Mouse (Mus musculus) CH12.LX (cell line): Measurements from ENCODE around the gene Psmg3. TPM values are rescaled to one million over a fixed set of nuclear protein-coding genes. Genes with fewer than 3 reads are reported as not detected.

Experiments used
- DNase-seq: peaks from one replicate; pipeline ENCODE4 v3.0.0-alpha.2; 2013; ENCODE audit errors: extremely low read depth
- H3K27ac ChIP-seq: 2 replicates; pipeline ENCODE4 v1.5.1; 2012; ENCODE audit warnings: low read depth, mild to moderate bottlenecking, control low read depth, moderate library complexity; ENCODE audit not compliant: insufficient read depth
- H3K27me3 ChIP-seq: replicated peaks from 2 replicates; pipeline ENCODE3; 2012; ENCODE audit warnings: inconsistent platforms
- H3K36me3 ChIP-seq, 2 experiments: replicated peaks in 1 of 2; 2 replicates each; pipeline versions ENCODE3 to v1.6.1; 2012; ENCODE audit warnings: inconsistent platforms in 1 of 2, low read length in 1 of 2, mild to moderate bottlenecking in 1 of 2, mixed read lengths in 1 of 2, moderate library complexity in 1 of 2; ENCODE audit not compliant: control insufficient read depth in 1 of 2, insufficient read depth in 1 of 2
- H3K4me1 ChIP-seq, 2 experiments: 2 replicates each; pipeline ENCODE4 v1.6.1; 2012; ENCODE audit warnings: inconsistent platforms in 1 of 2, moderate library complexity in 1 of 2; ENCODE audit not compliant: insufficient read depth in 2 of 2, control insufficient read depth in 1 of 2
- H3K4me2 ChIP-seq: 2 replicates; pipeline ENCODE4 v1.6.1; 2012; ENCODE audit warnings: low read depth, mild to moderate bottlenecking, control low read depth; ENCODE audit not compliant: poor library complexity, insufficient read depth, severe bottlenecking
- H3K4me3 ChIP-seq, 3 experiments: fragments of 150-350 bp in 1 of 3; sonication (generic) in 1 of 3; replicated peaks in 1 of 3; 2 replicates each; pipeline versions ENCODE3 to v1.5.1; 2011 to 2012; ENCODE audit warnings: low read depth in 2 of 3, low read length in 2 of 3, mild to moderate bottlenecking in 2 of 3, moderate library complexity in 2 of 3, control low read depth in 1 of 3, improper control_type of control experiment in 1 of 3, inconsistent platforms in 1 of 3, mixed read lengths in 1 of 3; ENCODE audit not compliant: poor library complexity in 1 of 3
- H3K79me2 ChIP-seq: replicated peaks from 2 replicates; pipeline ENCODE4 v1.6.1; 2012; ENCODE audit warnings: mild to moderate bottlenecking, moderate library complexity; ENCODE audit not compliant: control insufficient read depth, poor library complexity, insufficient read depth, severe bottlenecking; ENCODE audit errors: extremely low read depth
- H3K9ac ChIP-seq: 2 replicates; pipeline ENCODE4 v1.6.1; 2012; ENCODE audit warnings: low read depth, mild to moderate bottlenecking, control low read depth, moderate library complexity; ENCODE audit not compliant: insufficient read depth
- H3K9me3 ChIP-seq: replicated peaks from 2 replicates; pipeline ENCODE3; 2012; ENCODE audit warnings: low read length, inconsistent platforms, mixed read lengths
- BHLHE40 ChIP-seq: IDR thresholded peaks from 2 replicates; pipeline ENCODE4 v1.6.1; 2011; ENCODE audit warnings: mild to moderate bottlenecking, low read depth, low read length, improper control_type of control experiment
- CHD2 ChIP-seq: IDR thresholded peaks from 2 replicates; pipeline ENCODE4 v1.6.1; 2011; ENCODE audit warnings: low read length, improper control_type of control experiment
- CTCF ChIP-seq, 2 experiments: IDR thresholded peaks in 1 of 2; conservative IDR thresholded peaks in 1 of 2; 2 replicates each; pipeline ENCODE4 v1.5.1; 2011 to 2012; ENCODE audit warnings: low read depth in 2 of 2, low read length in 2 of 2, improper control_type of control experiment in 1 of 2, inconsistent platforms in 1 of 2, mild to moderate bottlenecking in 1 of 2, moderate library complexity in 1 of 2
- EP300 ChIP-seq: IDR thresholded peaks from 2 replicates; pipeline ENCODE4 v1.6.1; 2011; ENCODE audit warnings: low read length, improper control_type of control experiment
- ETS1 ChIP-seq: conservative IDR thresholded peaks from 2 replicates; pipeline ENCODE4 v1.6.1; 2012; ENCODE audit warnings: low read depth, mild to moderate bottlenecking, inconsistent platforms, low read length, improper control_type of control experiment, moderate library complexity
- GABPA ChIP-seq: IDR thresholded peaks from 2 replicates; pipeline ENCODE4 v1.6.1; 2012; ENCODE audit warnings: low read depth, low read length, improper control_type of control experiment, inconsistent platforms; ENCODE audit not compliant: insufficient replicate concordance
- JUN ChIP-seq: IDR thresholded peaks from 2 replicates; pipeline ENCODE4 v1.6.1; 2011; ENCODE audit warnings: low read depth, mild to moderate bottlenecking, low read length, improper control_type of control experiment, moderate library complexity; ENCODE audit not compliant: insufficient read depth
- MAX ChIP-seq: IDR thresholded peaks from 2 replicates; pipeline ENCODE4 v1.6.1; 2011; ENCODE audit warnings: low read length, improper control_type of control experiment
- MAZ ChIP-seq: IDR thresholded peaks from 2 replicates; pipeline ENCODE4 v1.6.1; 2012; ENCODE audit warnings: low read depth, mild to moderate bottlenecking, inconsistent platforms, low read length, improper control_type of control experiment, moderate library complexity
- MYC ChIP-seq: IDR thresholded peaks from 2 replicates; pipeline ENCODE4 v1.6.1; 2011; ENCODE audit warnings: low read depth, mild to moderate bottlenecking, improper control_type of control experiment, low read length
- NRF1 ChIP-seq: IDR thresholded peaks from 2 replicates; pipeline ENCODE4 v1.6.1; 2014; ENCODE audit warnings: low read depth, mild to moderate bottlenecking, inconsistent platforms, low read length, improper control_type of control experiment, moderate library complexity
- POLR2AphosphoS2 ChIP-seq: IDR thresholded peaks from 2 replicates; pipeline ENCODE4 v1.6.1; 2011; ENCODE audit warnings: low read depth, low read length, improper control_type of control experiment
- RAD21 ChIP-seq: IDR thresholded peaks from 2 replicates; pipeline ENCODE4 v1.6.1; 2011; ENCODE audit warnings: low read depth, mild to moderate bottlenecking, low read length, improper control_type of control experiment, moderate library complexity
- RCOR1 ChIP-seq: conservative IDR thresholded peaks from 2 replicates; pipeline ENCODE4 v1.6.1; 2012; ENCODE audit warnings: low read depth, mild to moderate bottlenecking, inconsistent platforms, low read length, improper control_type of control experiment
- SMC3 ChIP-seq: IDR thresholded peaks from 2 replicates; pipeline ENCODE4 v1.6.1; 2011; ENCODE audit warnings: low read depth, low read length, improper control_type of control experiment
- TBP ChIP-seq: conservative IDR thresholded peaks from 2 replicates; pipeline ENCODE4 v1.6.1; 2011; ENCODE audit warnings: low read depth, low read length, improper control_type of control experiment
- UBTF ChIP-seq: IDR thresholded peaks from 2 replicates; pipeline ENCODE4 v1.6.1; 2012; ENCODE audit warnings: low read depth, mild to moderate bottlenecking, inconsistent platforms, low read length, improper control_type of control experiment, moderate library complexity
- USF1 ChIP-seq: IDR thresholded peaks from 2 replicates; pipeline ENCODE4 v1.6.1; 2014; ENCODE audit warnings: low read depth, mild to moderate bottlenecking, inconsistent platforms, low read length, improper control_type of control experiment
- USF2 ChIP-seq: conservative IDR thresholded peaks from 2 replicates; pipeline ENCODE4 v1.6.1; 2011; ENCODE audit warnings: low read depth, low read length, improper control_type of control experiment
- ZC3H11A ChIP-seq: IDR thresholded peaks from 2 replicates; pipeline ENCODE4 v1.6.1; 2012; ENCODE audit warnings: low read depth, mild to moderate bottlenecking, inconsistent platforms, low read length, improper control_type of control experiment
- ZKSCAN1 ChIP-seq: IDR thresholded peaks from 2 replicates; pipeline ENCODE4 v1.6.1; 2012; ENCODE audit warnings: low read depth, inconsistent platforms, low read length, improper control_type of control experiment, borderline replicate concordance
- ZNF384 ChIP-seq: IDR thresholded peaks from 2 replicates; pipeline ENCODE4 v1.6.1; 2012; ENCODE audit warnings: low read depth, low read length, improper control_type of control experiment, inconsistent platforms
- dilution Hi-C: fragments of 300-500 bp; cut with MboI; formaldehyde crosslinking; loops from 2 replicates; pipeline ENCODE4 v1.14.3; 2020; ENCODE audit warnings: low sequenced_read_pairs; ENCODE audit not compliant: extremely low pct_unique_long_range_greater_than_20kb, extremely low pct_ligation_motif_present
- in situ Hi-C: fragments of 300-500 bp; cut with MboI; formaldehyde crosslinking; loops from 3 replicates; pipeline ENCODE4 v1.14.3; 2019; ENCODE audit warnings: low sequenced_read_pairs, low pct_ligation_motif_present, low pct_unique_long_range_greater_than_20kb, mixed read lengths
- polyA plus RNA-seq: library from polyadenylated mRNA; unstranded; fragments of >175 nt; gene quantifications from 2 replicates; pipeline ENCODE4 v1.2.1, GENCODE M21; 2012; ENCODE audit warnings: low read depth; ENCODE audit not compliant: insufficient read length
- total RNA-seq, 2 experiments: library from RNA; depleted of rRNA; stranded (reverse); fragments of 300-350 nt in 1 of 2; fragments of >200 nt in 1 of 2; gene quantifications; 2 replicates each; pipeline ENCODE4 v1.2.3; 2012 to 2014

Gene Psmg3
- total and polyA plus RNA-seq, 3 experiments: 43.5 to 101 (median 57.3) TPM

GRCm38 (mm10) chr5:139811677-139812397, 14.8 kb downstream of the Psmg3 start:
- no peaks in the 10 kb centered on the region for H3K79me2 ChIP-seq
- peaks cover 3% of the 10 kb centered on the region for H3K9me3 ChIP-seq
- H3K9ac ChIP-seq: no peak overlapping the region
- dilution Hi-C loops: no loop called here
- H3K27ac ChIP-seq: no peak overlapping the region
- no peak for DNase-seq
- no peak overlapping the region; the same call in 1 of the 2 replicates for H3K4me2 ChIP-seq
- H3K27me3 ChIP-seq: peaks cover 13% of the 10 kb centered on the region
- no peaks in the 10 kb centered on the region for H3K36me3 ChIP-seq
- H3K4me1 ChIP-seq: peaks cover 16 to 24% of the 10 kb centered on the region in 2 experiments
- TF ChIP-seq ZC3H11A: no peak
- no peak for TF ChIP-seq TBP
- TF ChIP-seq EP300: no peak
- TF ChIP-seq POLR2AphosphoS2: no peak
- TF ChIP-seq, all 38 proteins: peak for 0
- in situ Hi-C loops: no loop called here
- H3K4me3 ChIP-seq: no peak overlapping the region

GRCm38 (mm10) chr5:139809397-139809796, 17.3 kb downstream of the Psmg3 start:
- dilution Hi-C loops (no loop called here), in situ Hi-C loops (no loop called here)
- H3K79me2 ChIP-seq: no peaks in the 10 kb centered on the region
- H3K4me2 ChIP-seq: no peak overlapping the region
- TF ChIP-seq JUN (no peak), ZNF384 (no peak), UBTF (no peak), CTCF (conservative IDR thresholded peaks at IDR 0.05 in 1 of 2, IDR thresholded peaks at IDR 0.05 in 1 of 2; ENCODE audit: low read depth in 2 of 2, low read length in 2 of 2) (peak; percentile 42 to 46)
- H3K9me3 ChIP-seq: peaks cover 3% of the 10 kb centered on the region
- H3K4me1 ChIP-seq: peaks cover 16 to 24% of the 10 kb centered on the region in 2 experiments
- H3K27ac ChIP-seq: no peak overlapping the region
- peaks cover 13% of the 10 kb centered on the region for H3K27me3 ChIP-seq
- DNase-seq: no peak
- H3K9ac ChIP-seq: no peak overlapping the region
- H3K36me3 ChIP-seq: no peaks in the 10 kb centered on the region
- no peak overlapping the region for H3K4me3 ChIP-seq

- dilution Hi-C loops: no loop called here
- DNase-seq: no peak
- Histone ChIP-seq H3K27ac (no peak overlapping the region), H3K4me3 (no peak overlapping the region), H3K36me3 (peaks cover 10 to 19% of the 10 kb centered on the region in 2 experiments), H3K9me3 (peaks cover 3% of the 10 kb centered on the region), H3K9ac (no peak overlapping the region), H3K79me2 (no peaks in the 10 kb centered on the region), H3K27me3 (peaks cover 2% of the 10 kb centered on the region), H3K4me2 (no peak overlapping the region), H3K4me1 (no peaks in the 10 kb centered on the region)
- TF ChIP-seq MYC (no peak), MAZ (no peak), MAX (no peak), BHLHE40 (no peak), SMC3 (no peak), USF1 (no peak), GABPA (no peak), CHD2 (no peak), EP300 (no peak), USF2 (no peak), ZKSCAN1 (no peak), RCOR1 (no peak), ZNF384 (no peak), NRF1 (no peak), RAD21 (no peak), ETS1 (no peak), POLR2AphosphoS2 (no peak)
- in situ Hi-C loops: no loop called here
These were observed 20.8 kb downstream of the Psmg3 start for GRCm38 (mm10) chr5:139805924-139806323.
